Mouse (Mus musculus): Measurements from ENCODE around the gene Fam53b.
A peak's percentile ranks its signal among the peaks of the same experiment; 100 is the strongest.

Gene Fam53b

GRCm38 (mm10) chr7:132787496-132788190, 26.0 kb downstream of the Fam53b start:
- no peak for DNase-seq

- DNase-seq = no peak
Measured at GRCm38 (mm10) chr7:132787022-132787421, 26.7 kb downstream of the Fam53b start.

GRCm38 (mm10) chr7:132786522-132786921, 27.2 kb downstream of the Fam53b start:
- DNase-seq = no peak

- no peak for DNase-seq
Measured at GRCm38 (mm10) chr7:132786011-132786410, 27.7 kb downstream of the Fam53b start.

- no peak for DNase-seq
Measured at GRCm38 (mm10) chr7:132784101-132784500, 29.6 kb downstream of the Fam53b start.

- DNase-seq = no peak
Measured at GRCm38 (mm10) chr7:132781850-132782249, 31.8 kb downstream of the Fam53b start.

- no peak for DNase-seq
Measured at GRCm38 (mm10) chr7:132781130-132781814, 32.4 kb downstream of the Fam53b start.

GRCm38 (mm10) chr7:132780611-132781010, 33.1 kb downstream of the Fam53b start:
- no peak for DNase-seq

GRCm38 (mm10) chr7:132778630-132779029, 35.1 kb downstream of the Fam53b start:
- DNase-seq = peak; percentile 75

GRCm38 (mm10) chr7:132777728-132778453, 35.8 kb downstream of the Fam53b start:
- peak; percentile 87 for DNase-seq

- DNase-seq = no peak
Measured at GRCm38 (mm10) chr7:132777117-132777516, 36.6 kb downstream of the Fam53b start.

- DNase-seq = peak; percentile 89
Measured at GRCm38 (mm10) chr7:132776338-132777111, 37.2 kb downstream of the Fam53b start.

- peak; percentile 70 for DNase-seq
Measured at GRCm38 (mm10) chr7:132775922-132776321, 37.8 kb downstream of the Fam53b start.

GRCm38 (mm10) chr7:132775333-132775732, 38.4 kb downstream of the Fam53b start:
- DNase-seq = no peak

- DNase-seq = peak; percentile 46
Measured at GRCm38 (mm10) chr7:132773011-132773705, 40.5 kb downstream of the Fam53b start.

GRCm38 (mm10) chr7:132772440-132772839, 41.2 kb downstream of the Fam53b start:
- DNase-seq = peak; percentile 91

- peak; percentile 66 for DNase-seq
Measured at GRCm38 (mm10) chr7:132768498-132769344, 45.0 kb downstream of the Fam53b start.

- DNase-seq = no peak
Measured at GRCm38 (mm10) chr7:132767999-132768370, 45.7 kb downstream of the Fam53b start.

- no peak for DNase-seq
Measured at GRCm38 (mm10) chr7:132767233-132767998, 46.3 kb downstream of the Fam53b start.

GRCm38 (mm10) chr7:132766235-132766871, 47.3 kb downstream of the Fam53b start:
- peak; percentile 64 for DNase-seq

All from liver (tissue).